Mouse (Mus musculus): ENCODE measurements at regions not wholly inside any gene's neighbourhood (a gene's known extent, or its start where the extent isn't known, plus 50 kb on each side); places are given as distances from the start of the nearest gene placed in this dataset.

DNA sequence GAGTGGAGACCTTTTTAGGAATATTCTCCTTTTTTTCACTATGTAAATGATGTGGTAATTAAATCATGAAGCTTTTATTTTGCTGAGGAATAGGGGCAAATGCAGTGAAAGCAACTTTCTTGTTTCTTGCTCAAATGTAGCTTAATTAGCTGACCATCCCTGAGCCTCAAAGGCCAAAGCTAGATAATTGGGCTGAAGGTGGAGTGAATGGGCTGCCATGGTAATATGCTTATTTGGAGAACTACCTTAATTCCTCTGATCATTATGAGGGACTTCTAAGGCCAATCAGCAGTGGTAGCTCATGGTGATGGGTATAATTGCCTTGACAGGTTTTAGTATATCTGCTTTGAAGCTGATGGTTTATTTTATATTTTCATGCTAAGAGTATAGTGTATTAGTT is 702.5 kb upstream of the Alcam start:
- H3K9me3 ChIP-seq, result no peaks in the 10 kb centered on the region
- DNase-seq (ENCODE audit: extremely low spot score, low spot score), result no peak
- H3K36me3 ChIP-seq (replicated peaks), result no peaks in the 10 kb centered on the region
- no peak overlapping the region for H3K27ac ChIP-seq
- H3K4me1 ChIP-seq, result 0 out of 2 replicates have a peak, but pooled peaks cover 3% of the 10 kb centered on the region
- no peaks in the 10 kb centered on the region for H3K27me3 ChIP-seq (ENCODE audit: poor library complexity, severe bottlenecking)
- H3K4me3 ChIP-seq, result no peak overlapping the region

DNA sequence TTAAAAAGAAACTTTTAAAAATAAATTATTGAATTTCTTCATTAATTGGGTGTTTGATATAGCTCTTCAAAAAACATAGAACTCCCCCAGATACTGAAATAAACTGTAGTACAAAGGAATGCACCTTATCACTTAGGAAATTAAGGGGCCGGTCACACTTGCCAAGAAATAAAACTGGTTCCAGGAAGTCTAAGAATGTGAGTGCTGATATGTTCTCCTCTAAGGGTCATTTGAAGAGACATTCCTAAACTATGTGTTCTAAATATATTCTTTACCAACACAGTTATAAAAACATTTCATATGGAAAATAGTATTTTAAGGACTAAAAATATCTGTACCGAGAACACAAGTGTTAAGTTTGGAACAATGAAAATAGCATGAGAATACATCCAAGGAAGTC is 676.8 kb upstream of the Alcam start:
- 91% methylated on average over 2 of the region's 2 CpGs for WGBS
- no peaks in the 10 kb centered on the region for H3K4me1 ChIP-seq
- no peak for DNase-seq (ENCODE audit: extremely low spot score, low spot score)

GRCm38 (mm10) chr16:53108726-53109125 is 654.9 kb upstream of the Alcam start:
- no peaks in the 10 kb centered on the region for H3K9me3 ChIP-seq
- H3K36me3 ChIP-seq (replicated peaks), result no peaks in the 10 kb centered on the region
- H3K27ac ChIP-seq, result no peak overlapping the region
- no peak overlapping the region for H3K4me3 ChIP-seq
- DNase-seq (ENCODE audit: extremely low spot score, low spot score), result no peak
- no peaks in the 10 kb centered on the region for H3K4me1 ChIP-seq
- H3K27me3 ChIP-seq (ENCODE audit: poor library complexity, severe bottlenecking), result no peaks in the 10 kb centered on the region
- 85% methylated on average over 3 of the region's 3 CpGs for WGBS

More for the DNA sequence above, 676.8 kb upstream of the Alcam start:
- Histone ChIP-seq H3K36me3 (replicated peaks) (no peaks in the 10 kb centered on the region), H3K9me3 (no peaks in the 10 kb centered on the region), H3K4me3 (no peak overlapping the region), H3K27me3 (ENCODE audit: poor library complexity, severe bottlenecking) (no peaks in the 10 kb centered on the region), H3K27ac (no peak overlapping the region)

DNA sequence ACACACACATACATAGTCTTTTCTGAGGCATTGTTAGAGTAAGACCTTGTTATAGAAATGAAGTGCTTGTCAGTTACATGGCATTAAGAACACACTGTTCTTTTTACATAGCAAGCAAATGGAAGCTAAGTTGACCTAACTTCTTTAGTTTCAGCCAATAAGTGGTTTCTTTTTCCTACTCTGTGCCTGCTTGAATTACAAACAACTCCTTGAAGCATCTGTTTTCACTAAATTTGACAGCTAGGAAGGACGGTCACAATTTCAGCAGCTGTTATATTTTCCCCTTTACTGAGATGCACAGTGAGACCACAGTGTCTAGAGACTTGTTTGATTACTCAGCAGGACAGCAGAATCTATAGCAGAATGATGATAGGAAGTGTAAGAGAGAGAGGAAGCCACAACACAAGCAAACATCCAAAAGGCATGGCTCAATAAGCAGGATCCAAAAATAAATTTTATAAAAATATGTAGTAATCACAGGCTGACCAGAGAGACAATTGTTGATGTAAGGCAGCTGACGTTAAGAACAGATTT is 641.6 kb upstream of the Alcam start:
- Histone ChIP-seq H3K9me3 (no peaks in the 10 kb centered on the region), H3K4me3 (no peak overlapping the region), H3K27me3 (ENCODE audit: poor library complexity, severe bottlenecking) (no peaks in the 10 kb centered on the region), H3K4me1 (no peaks in the 10 kb centered on the region), H3K27ac (no peak overlapping the region), H3K36me3 (replicated peaks) (no peaks in the 10 kb centered on the region)
- WGBS, result 69% methylated on average over 2 of the region's 2 CpGs
- DNase-seq (ENCODE audit: extremely low spot score, low spot score), result no peak

GRCm38 (mm10) chr16:53073856-53074568 is 620.1 kb upstream of the Alcam start:
- no peaks in the 10 kb centered on the region for H3K9me3 ChIP-seq
- H3K36me3 ChIP-seq (replicated peaks), result no peaks in the 10 kb centered on the region
- H3K27me3 ChIP-seq (ENCODE audit: poor library complexity, severe bottlenecking), result no peaks in the 10 kb centered on the region
- WGBS, result 62% methylated on average over 6 of the region's 6 CpGs
- H3K27ac ChIP-seq, result no peak overlapping the region
- no peak overlapping the region for H3K4me3 ChIP-seq
- no peak for DNase-seq (ENCODE audit: extremely low spot score, low spot score)
- no peaks in the 10 kb centered on the region for H3K4me1 ChIP-seq

GRCm38 (mm10) chr16:53071887-53072682 is 618.2 kb upstream of the Alcam start:
- H3K27me3 ChIP-seq (ENCODE audit: poor library complexity, severe bottlenecking), result no peaks in the 10 kb centered on the region
- H3K4me3 ChIP-seq, result no peak overlapping the region
- no peaks in the 10 kb centered on the region for H3K36me3 ChIP-seq (replicated peaks)
- no peak overlapping the region for H3K27ac ChIP-seq
- no peak for DNase-seq (ENCODE audit: extremely low spot score, low spot score)
- 92% methylated on average over 9 of the region's 9 CpGs for WGBS
- no peaks in the 10 kb centered on the region for H3K9me3 ChIP-seq
- no peaks in the 10 kb centered on the region for H3K4me1 ChIP-seq

DNA sequence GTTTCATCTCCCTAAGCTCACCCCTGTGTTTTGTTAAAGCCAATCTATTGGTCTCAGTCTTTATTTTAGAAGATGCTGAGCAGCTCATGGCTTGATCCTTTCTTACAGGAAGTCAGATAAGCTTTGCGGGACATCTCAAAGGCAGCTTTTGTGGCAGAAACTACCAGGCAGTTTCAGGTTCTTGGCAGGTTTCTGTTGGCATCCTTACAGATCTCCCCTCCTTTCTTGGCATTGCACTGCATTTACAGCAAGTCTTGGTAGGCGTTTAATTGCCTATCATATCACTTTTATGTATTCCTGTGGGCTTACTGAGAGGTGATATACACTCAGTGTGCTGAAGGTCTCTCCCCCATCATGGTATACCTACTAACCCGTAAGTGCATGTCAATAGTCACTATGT is 610.3 kb upstream of the Alcam start:
- WGBS, result 89% methylated on average over 3 of the region's 3 CpGs
- Histone ChIP-seq H3K36me3 (replicated peaks) (no peaks in the 10 kb centered on the region), H3K4me1 (no peaks in the 10 kb centered on the region), H3K27ac (no peak overlapping the region), H3K4me3 (no peak overlapping the region), H3K9me3 (no peaks in the 10 kb centered on the region), H3K27me3 (ENCODE audit: poor library complexity, severe bottlenecking) (no peaks in the 10 kb centered on the region)
- DNase-seq (ENCODE audit: extremely low spot score, low spot score), result no peak

GRCm38 (mm10) chr16:53063061-53063460 is 609.2 kb upstream of the Alcam start:
- Histone ChIP-seq H3K4me3 (no peak overlapping the region), H3K9me3 (no peaks in the 10 kb centered on the region), H3K36me3 (replicated peaks) (no peaks in the 10 kb centered on the region), H3K27ac (no peak overlapping the region), H3K4me1 (no peaks in the 10 kb centered on the region), H3K27me3 (ENCODE audit: poor library complexity, severe bottlenecking) (no peaks in the 10 kb centered on the region)
- WGBS, result 86% methylated on average over 5 of the region's 5 CpGs
- DNase-seq (ENCODE audit: extremely low spot score, low spot score), result no peak

DNA sequence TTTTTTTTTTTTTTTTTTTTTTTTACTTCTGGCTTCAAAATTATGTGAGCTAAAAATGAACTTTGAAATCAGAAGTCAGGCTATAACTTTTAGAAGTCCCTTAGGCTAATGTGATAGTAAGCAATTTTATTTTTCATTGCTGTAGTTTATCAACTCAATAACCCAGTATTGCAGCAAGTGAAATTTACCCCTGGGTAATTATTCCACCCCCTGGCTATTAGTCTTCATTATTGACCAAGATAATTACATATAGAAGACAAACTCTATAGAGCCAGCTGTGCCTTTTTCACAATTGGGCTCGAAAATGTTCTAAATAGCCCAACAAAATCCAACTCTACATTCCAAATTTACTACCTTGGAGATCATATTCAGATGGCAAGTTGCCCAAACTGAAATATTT is 572.2 kb upstream of the Alcam start:
- H3K9me3 ChIP-seq, result no peaks in the 10 kb centered on the region
- no peaks in the 10 kb centered on the region for H3K36me3 ChIP-seq (replicated peaks)
- WGBS, result 74% methylated on average over 1 of the region's 1 CpGs
- no peak for DNase-seq (ENCODE audit: extremely low spot score, low spot score)
- H3K27me3 ChIP-seq (ENCODE audit: poor library complexity, severe bottlenecking), result no peaks in the 10 kb centered on the region
- no peak overlapping the region for H3K27ac ChIP-seq
- H3K4me1 ChIP-seq, result no peaks in the 10 kb centered on the region
- H3K4me3 ChIP-seq, result no peak overlapping the region

GRCm38 (mm10) chr16:53011847-53012246 is 558.0 kb upstream of the Alcam start:
- DNase-seq (ENCODE audit: extremely low spot score, low spot score), result no peak
- Histone ChIP-seq H3K27ac (no peak overlapping the region), H3K27me3 (ENCODE audit: poor library complexity, severe bottlenecking) (no peaks in the 10 kb centered on the region), H3K36me3 (replicated peaks) (no peaks in the 10 kb centered on the region), H3K4me3 (no peak overlapping the region), H3K4me1 (no peaks in the 10 kb centered on the region), H3K9me3 (no peaks in the 10 kb centered on the region)
- WGBS, result 55% methylated on average over 1 of the region's 1 CpGs

- Histone ChIP-seq H3K4me3 (no peak overlapping the region), H3K4me1 (no peaks in the 10 kb centered on the region), H3K36me3 (replicated peaks) (no peaks in the 10 kb centered on the region), H3K27ac (no peak overlapping the region), H3K27me3 (ENCODE audit: poor library complexity, severe bottlenecking) (no peaks in the 10 kb centered on the region), H3K9me3 (no peaks in the 10 kb centered on the region)
- DNase-seq (ENCODE audit: extremely low spot score, low spot score), result no peak
- WGBS, result 91% methylated on average over 1 of the region's 1 CpGs
These were observed 535.1 kb upstream of the Alcam start for GRCm38 (mm10) chr16:52988852-52989397.

DNA sequence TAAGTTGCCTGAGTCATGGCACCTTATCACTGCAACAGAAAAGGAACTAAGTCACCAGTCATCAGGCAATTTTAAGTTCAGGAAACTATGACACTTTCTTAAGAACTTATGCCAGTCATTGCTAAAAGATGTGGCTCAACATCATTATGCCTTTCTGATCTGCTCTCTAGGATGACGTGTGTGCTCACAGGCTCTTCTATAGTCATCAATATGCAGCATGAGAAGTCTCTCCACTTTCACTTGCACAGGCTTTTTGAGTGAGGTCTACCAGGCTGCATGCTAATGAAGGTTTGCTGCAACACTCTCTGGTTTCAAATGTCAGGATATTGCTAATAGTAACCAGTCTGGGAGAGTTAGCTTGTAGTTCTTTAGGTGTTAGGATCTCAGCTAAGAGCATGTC is 530.5 kb upstream of the Alcam start:
- no peak overlapping the region for H3K4me3 ChIP-seq
- H3K4me1 ChIP-seq, result no peaks in the 10 kb centered on the region
- H3K9me3 ChIP-seq, result no peaks in the 10 kb centered on the region
- no peak overlapping the region for H3K27ac ChIP-seq
- no peaks in the 10 kb centered on the region for H3K27me3 ChIP-seq (ENCODE audit: poor library complexity, severe bottlenecking)
- DNase-seq (ENCODE audit: extremely low spot score, low spot score), result no peak
- H3K36me3 ChIP-seq (replicated peaks), result no peaks in the 10 kb centered on the region
- WGBS, result 63% methylated on average over 1 of the region's 1 CpGs

DNA sequence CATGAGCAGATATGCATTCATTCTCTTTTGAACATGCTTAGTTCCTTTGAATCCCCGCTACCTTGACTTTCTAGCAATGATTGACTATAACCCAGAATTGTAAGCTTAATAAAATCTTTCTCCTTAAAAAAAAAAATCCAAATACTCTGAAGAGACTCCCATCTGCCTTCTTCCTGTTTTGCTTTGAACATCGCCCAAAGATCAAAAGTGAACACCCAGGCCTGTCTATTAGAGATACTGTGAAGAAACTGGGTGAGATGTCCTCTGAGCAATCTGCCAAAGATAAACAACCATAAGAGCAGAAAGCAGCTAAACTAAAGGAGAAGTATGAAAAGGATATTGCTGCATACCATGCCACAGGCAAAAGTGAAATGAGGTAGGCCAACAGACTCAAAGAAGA is 527.1 kb upstream of the Alcam start:
- DNase-seq (ENCODE audit: extremely low spot score, low spot score), result no peak
- Histone ChIP-seq H3K36me3 (replicated peaks) (no peaks in the 10 kb centered on the region), H3K27me3 (ENCODE audit: poor library complexity, severe bottlenecking) (no peaks in the 10 kb centered on the region), H3K4me3 (no peak overlapping the region), H3K4me1 (no peaks in the 10 kb centered on the region), H3K27ac (no peak overlapping the region), H3K9me3 (no peaks in the 10 kb centered on the region)
- 86% methylated on average over 2 of the region's 2 CpGs for WGBS

Data from forebrain, embryonic 10.5 days (tissue).